Mouse (Mus musculus) lung, embryonic 15.5 days (tissue): ENCODE results near the gene Fto. TPM values are rescaled to one million over a fixed set of nuclear protein-coding genes. Genes with fewer than 3 reads are reported as not detected.

ENCODE experiments used
- ATAC-seq: fragments of 200-750 bp; cut with Nextera tagmentation; 2 replicates; pipeline ENCODE4 v1.8.0; 2017; ENCODE audit warnings: moderate number of reproducible peaks, borderline replicate concordance; ENCODE audit not compliant: low FRiP score, low TSS enrichment; ENCODE audit errors: extremely low read depth
- H3K27ac ChIP-seq: fragments of 300-500 bp; sonication (generic); 2 replicates; pipeline ENCODE4 v1.5.1; 2015; ENCODE audit warnings: moderate library complexity, mild to moderate bottlenecking, inconsistent platforms
- H3K27me3 ChIP-seq: fragments of 300-500 bp; sonication (generic); 2 replicates; pipeline ENCODE4 v1.6.1; 2015; ENCODE audit warnings: inconsistent platforms
- H3K36me3 ChIP-seq: fragments of 300-500 bp; sonication (generic); 2 replicates; pipeline ENCODE4 v1.6.1; 2015; ENCODE audit warnings: inconsistent platforms
- H3K4me1 ChIP-seq: fragments of 300-500 bp; sonication (generic); 2 replicates; pipeline ENCODE4 v1.6.1; 2015; ENCODE audit warnings: inconsistent platforms
- H3K4me2 ChIP-seq: fragments of 300-500 bp; sonication (generic); 2 replicates; pipeline ENCODE4 v1.6.1; 2015; ENCODE audit warnings: inconsistent platforms, mild to moderate bottlenecking, moderate library complexity
- H3K4me3 ChIP-seq: fragments of 300-500 bp; sonication (generic); 2 replicates; pipeline ENCODE4 v1.5.1; 2015; ENCODE audit warnings: mild to moderate bottlenecking, inconsistent platforms
- H3K9ac ChIP-seq: fragments of 300-500 bp; sonication (generic); 2 replicates; pipeline ENCODE4 v1.6.1; 2015; ENCODE audit warnings: inconsistent platforms
- H3K9me3 ChIP-seq: fragments of 300-500 bp; sonication (generic); 2 replicates; pipeline ENCODE4 v1.6.1; 2016; ENCODE audit warnings: inconsistent platforms
- WGBS: fragments of 180-500 bp; shearing (Covaris S2); methylation state at CpG from one replicate; pipeline ENCODE4 v1.1.7; 2015; 5-methylcytosine and 5-hydroxymethylcytosine counted together
- polyA plus RNA-seq: library from polyadenylated mRNA; unstranded; fragments of >200 nt; fragmentation: Nextera tagmentation; extraction: Ambion mirVana; gene quantifications from 2 replicates; pipeline ENCODE4 v1.2.1, GENCODE M21; 2015

Fto gene
- polyA plus RNA-seq, 1 experiment from 2014 or later: 91.2 TPM

DNA sequence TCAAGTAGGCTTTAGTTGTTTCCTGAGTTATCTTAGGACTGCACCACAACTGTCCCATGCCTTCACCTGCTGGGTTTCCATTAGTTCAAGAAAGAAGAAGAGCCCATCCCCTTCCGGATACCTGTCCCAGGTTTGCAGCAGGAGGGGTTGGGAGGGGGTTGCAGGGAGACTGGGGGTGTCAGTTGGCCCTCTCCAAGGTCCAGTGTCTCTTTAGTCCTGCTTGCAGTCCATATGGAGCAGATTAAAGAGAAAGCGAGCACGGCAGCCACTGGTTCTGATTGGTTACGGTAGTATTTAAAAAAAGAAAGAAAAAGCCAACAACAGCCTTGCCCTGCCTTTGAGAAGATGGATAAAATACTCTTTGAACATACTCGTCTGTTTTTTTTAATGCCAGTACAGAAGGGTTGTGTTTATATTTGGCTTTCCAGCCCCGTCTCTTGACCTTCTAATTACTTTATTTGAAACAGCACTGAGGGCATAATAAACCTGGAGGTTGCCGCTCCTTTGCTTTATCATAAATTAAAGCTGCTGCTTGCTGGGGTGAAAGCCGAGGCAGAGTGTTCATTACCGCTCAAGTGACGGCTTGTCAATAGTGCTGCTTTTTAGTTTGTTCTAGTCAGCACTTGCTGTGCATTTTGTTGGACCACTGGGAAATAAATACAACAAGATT, 279.2 kb downstream of the Fto start:
- no peak for ATAC-seq
- peaks cover 23% of the 10 kb centered on the region for H3K4me1 ChIP-seq
- H3K4me2 ChIP-seq: peak overlapping the region; percentile 2; the same call in 1 of the 2 replicates
- no peaks in the 10 kb centered on the region for H3K36me3 ChIP-seq
- no peaks in the 10 kb centered on the region for H3K9me3 ChIP-seq
- no peak overlapping the region for H3K9ac ChIP-seq
- H3K27me3 ChIP-seq: no peaks in the 10 kb centered on the region
- 38% methylated on average over 10 of the region's 10 CpGs for WGBS
- H3K27ac ChIP-seq: no peak overlapping the region
- H3K4me3 ChIP-seq: no peak overlapping the region

DNA sequence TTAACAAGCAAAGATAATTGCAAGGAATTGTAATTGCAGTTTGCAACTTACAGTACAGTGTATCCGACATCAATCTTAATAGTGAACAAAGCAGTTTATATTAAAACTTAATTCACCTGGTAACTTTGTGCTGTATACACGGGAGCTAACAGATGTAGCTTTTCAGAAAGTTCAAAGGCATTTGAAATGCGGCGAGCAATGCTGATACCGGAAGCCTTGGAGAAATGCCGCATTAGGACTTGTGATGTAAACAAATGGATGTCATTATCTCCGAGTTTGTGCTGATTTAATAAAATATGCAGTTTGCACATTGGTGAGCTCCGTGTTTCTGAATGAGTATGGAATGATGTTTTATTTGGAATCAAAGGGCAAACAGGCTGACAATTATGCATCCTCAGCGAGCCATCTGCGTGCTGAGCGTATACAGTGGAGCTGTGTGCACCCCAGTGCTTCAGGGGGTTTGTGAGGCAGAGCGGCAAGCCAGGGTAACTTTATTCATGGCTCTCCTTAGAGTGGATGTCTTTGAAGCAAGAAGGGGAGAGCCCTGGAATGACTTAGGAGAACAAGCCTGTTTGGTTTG, 280.0 kb downstream of the Fto start:
- H3K9me3 ChIP-seq: no peaks in the 10 kb centered on the region
- H3K36me3 ChIP-seq: no peaks in the 10 kb centered on the region
- no peak for ATAC-seq
- no peak overlapping the region for H3K4me3 ChIP-seq
- no peak overlapping the region for H3K9ac ChIP-seq
- H3K27me3 ChIP-seq: no peaks in the 10 kb centered on the region
- H3K27ac ChIP-seq: no peak overlapping the region
- 20% methylated on average over 12 of the region's 12 CpGs for WGBS
- peaks cover 23% of the 10 kb centered on the region for H3K4me1 ChIP-seq
- H3K4me2 ChIP-seq: 0 out of 2 replicates have a peak overlapping the region, but pooled peaks have one; percentile 2

DNA sequence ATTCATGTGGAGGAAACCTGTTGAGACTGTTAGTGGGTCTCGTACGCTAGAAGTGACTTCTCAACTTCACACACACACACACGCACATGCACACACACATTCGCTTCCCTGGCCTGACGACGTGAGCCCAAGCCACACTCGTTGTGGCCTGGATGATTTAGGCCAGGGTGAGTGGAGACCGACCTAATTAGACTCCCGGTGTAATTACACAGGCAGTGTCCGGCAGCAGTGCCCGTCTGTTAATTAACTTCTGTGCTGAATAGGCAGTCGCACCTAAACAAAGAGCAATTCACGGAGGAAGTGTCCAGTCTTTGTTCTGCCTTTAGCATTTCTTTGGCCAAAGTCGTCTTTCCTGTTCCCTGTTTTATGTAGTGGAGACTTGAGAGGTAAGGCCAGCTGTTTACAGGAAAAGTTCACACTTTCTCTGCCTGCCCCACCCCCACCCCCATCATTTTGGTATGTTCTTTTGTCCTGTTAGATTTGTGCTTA, 286.1 kb downstream of the Fto start:
- Histone ChIP-seq H3K4me2 (no peak overlapping the region), H3K9me3 (no peaks in the 10 kb centered on the region), H3K9ac (no peak overlapping the region), H3K4me1 (peaks cover 6% of the 10 kb centered on the region; the same call in 1 of the 2 replicates), H3K36me3 (no peaks in the 10 kb centered on the region), H3K4me3 (no peak overlapping the region), H3K27me3 (no peaks in the 10 kb centered on the region), H3K27ac (no peak overlapping the region)
- WGBS: 56% methylated on average over 14 of the region's 14 CpGs
- ATAC-seq: no peak

DNA sequence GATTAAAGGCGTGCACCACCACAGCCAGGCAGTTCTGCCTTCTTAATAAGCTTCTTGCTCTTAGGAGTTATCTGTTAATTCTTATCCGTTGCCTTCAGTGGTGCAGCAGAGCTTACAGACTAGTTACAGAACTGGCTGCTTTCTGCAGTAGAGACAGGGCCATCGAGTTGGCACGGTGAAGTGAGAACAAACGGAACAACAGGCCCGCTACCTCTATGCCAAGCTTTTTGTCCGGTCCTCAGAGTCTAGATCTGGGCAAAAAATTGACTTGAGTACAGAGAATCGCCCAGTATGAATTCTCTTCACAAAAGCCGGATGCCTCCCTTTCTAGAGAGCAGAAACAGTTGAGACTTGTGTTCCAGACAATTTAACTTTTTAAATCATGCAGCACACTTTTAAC, 290.4 kb downstream of the Fto start:
- ATAC-seq: no peak
- Histone ChIP-seq H3K36me3 (no peaks in the 10 kb centered on the region), H3K4me1 (peaks cover 10% of the 10 kb centered on the region; the same call in 1 of the 2 replicates)

DNA sequence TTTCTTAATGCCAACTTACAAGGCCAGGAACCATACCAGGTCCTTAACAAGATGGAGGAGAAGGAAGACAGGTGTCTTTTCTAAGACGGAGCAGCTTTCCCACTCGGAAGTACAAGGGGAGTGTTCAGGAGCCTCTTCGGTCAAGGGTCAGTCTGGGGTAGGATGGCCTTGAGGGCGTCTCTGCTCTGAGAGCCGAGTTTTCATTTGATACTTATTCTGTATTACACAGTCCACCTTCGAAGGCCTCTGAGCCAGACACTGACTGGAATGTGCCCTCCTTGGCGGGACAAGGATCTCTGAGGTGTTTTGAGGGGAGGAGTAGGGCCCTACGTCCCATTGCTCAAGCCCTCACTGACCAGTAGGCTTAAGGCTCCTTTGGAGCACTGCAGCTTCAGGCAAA, 292.6 kb downstream of the Fto start:
- Histone ChIP-seq H3K27ac (no peak overlapping the region), H3K27me3 (no peaks in the 10 kb centered on the region), H3K9ac (no peak overlapping the region), H3K4me3 (no peak overlapping the region), H3K4me1 (peaks cover 4% of the 10 kb centered on the region; the same call in 1 of the 2 replicates), H3K4me2 (no peak overlapping the region), H3K9me3 (no peaks in the 10 kb centered on the region), H3K36me3 (no peaks in the 10 kb centered on the region)
- ATAC-seq: no peak
- 76% methylated on average over 8 of the region's 8 CpGs for WGBS

More for the DNA sequence above, 290.4 kb downstream of the Fto start:
- WGBS: 89% methylated on average over 9 of the region's 9 CpGs
- no peak overlapping the region for H3K27ac ChIP-seq
- no peak overlapping the region for H3K4me2 ChIP-seq
- H3K9me3 ChIP-seq: no peaks in the 10 kb centered on the region
- no peak overlapping the region for H3K4me3 ChIP-seq
- no peaks in the 10 kb centered on the region for H3K27me3 ChIP-seq
- H3K9ac ChIP-seq: no peak overlapping the region

DNA sequence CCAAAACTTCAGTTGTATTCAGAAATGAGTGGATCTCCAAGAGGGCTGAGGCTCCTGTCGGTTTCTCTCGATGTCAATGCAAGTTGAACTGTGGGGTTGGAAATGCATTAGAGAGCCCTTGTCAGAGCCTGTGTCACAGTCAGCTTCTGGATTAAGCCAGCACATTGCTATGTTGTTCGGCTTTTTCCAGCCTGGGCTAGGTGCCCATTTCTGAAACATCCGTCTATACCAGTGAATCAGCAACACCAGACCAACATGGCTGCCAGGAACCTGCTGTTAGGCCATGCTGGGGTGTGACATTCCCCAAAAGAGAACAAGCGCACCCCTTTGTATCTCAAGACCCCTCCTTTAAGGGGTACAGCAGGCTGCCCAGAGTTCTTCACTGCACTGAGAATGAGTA, 293.8 kb downstream of the Fto start:
- no peak overlapping the region for H3K4me2 ChIP-seq
- WGBS: 62% methylated on average over 5 of the region's 5 CpGs
- no peak for ATAC-seq

DNA sequence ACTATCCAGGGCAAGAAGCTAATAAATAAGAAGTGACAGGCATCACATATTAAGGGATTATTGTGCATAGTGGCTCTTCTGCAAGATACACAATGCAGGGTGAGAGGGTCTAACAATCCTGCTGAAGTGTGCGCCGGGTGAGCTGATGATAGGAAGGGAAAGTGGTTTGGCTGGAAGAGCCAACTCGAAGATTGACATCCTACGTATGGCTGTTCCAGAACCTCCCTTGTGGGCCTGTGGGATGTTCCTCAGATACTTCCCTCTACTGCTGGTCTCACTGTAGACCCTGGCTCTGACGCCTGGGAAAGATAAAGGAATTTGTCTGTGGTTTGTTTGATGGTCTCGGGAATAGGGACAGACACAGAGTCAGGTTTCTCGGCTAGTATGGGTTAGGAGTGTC, 297.9 kb downstream of the Fto start:
- Histone ChIP-seq H3K4me2 (no peak overlapping the region), H3K27ac (no peak overlapping the region), H3K4me3 (no peak overlapping the region), H3K9me3 (no peaks in the 10 kb centered on the region), H3K36me3 (no peaks in the 10 kb centered on the region), H3K4me1 (peaks cover 20% of the 10 kb centered on the region), H3K9ac (no peak overlapping the region), H3K27me3 (no peaks in the 10 kb centered on the region)
- WGBS: 55% methylated on average over 7 of the region's 7 CpGs
- ATAC-seq: no peak

More for the DNA sequence above, 293.8 kb downstream of the Fto start:
- H3K4me3 ChIP-seq: no peak overlapping the region
- H3K36me3 ChIP-seq: no peaks in the 10 kb centered on the region
- no peak overlapping the region for H3K27ac ChIP-seq
- H3K9me3 ChIP-seq: no peaks in the 10 kb centered on the region
- no peaks in the 10 kb centered on the region for H3K27me3 ChIP-seq
- H3K9ac ChIP-seq: no peak overlapping the region
- H3K4me1 ChIP-seq: peaks cover 4% of the 10 kb centered on the region; the same call in 1 of the 2 replicates

DNA sequence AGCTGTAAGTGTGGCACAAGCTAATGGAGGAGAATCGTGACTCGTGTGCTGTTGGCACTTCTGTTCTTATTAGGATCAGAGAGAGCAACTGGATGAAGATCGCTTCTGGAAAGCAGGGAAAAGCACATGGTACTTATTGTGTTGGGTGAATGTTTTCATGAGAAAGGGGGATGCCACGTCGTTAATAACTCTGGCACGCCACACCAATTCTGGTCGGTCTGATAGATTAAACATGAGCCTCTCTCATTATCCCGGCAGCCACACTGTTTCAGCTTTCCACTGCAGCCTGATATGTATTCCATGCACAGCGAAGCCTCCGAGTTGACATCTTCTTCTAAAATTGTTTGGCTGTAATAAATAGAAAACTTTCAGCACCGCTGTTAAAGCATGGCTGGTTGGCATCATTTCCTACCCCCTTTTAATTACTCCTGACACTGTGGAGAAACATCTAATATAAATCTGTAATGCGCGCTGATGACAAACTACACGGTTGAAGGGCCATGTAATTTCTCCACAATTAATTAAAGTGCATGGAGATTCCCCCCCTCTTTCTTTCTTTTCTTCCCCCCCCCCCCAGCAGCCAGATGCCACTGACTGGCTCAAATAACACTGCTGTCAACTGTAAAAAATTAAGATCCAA, 298.5 kb downstream of the Fto start:
- H3K4me1 ChIP-seq: peaks cover 20% of the 10 kb centered on the region
- no peak overlapping the region for H3K4me2 ChIP-seq
- H3K36me3 ChIP-seq: no peaks in the 10 kb centered on the region
- no peaks in the 10 kb centered on the region for H3K27me3 ChIP-seq
- no peaks in the 10 kb centered on the region for H3K9me3 ChIP-seq
- H3K4me3 ChIP-seq: no peak overlapping the region
- no peak overlapping the region for H3K9ac ChIP-seq
- WGBS: 74% methylated on average over 14 of the region's 14 CpGs
- no peak for ATAC-seq
- H3K27ac ChIP-seq: no peak overlapping the region

DNA sequence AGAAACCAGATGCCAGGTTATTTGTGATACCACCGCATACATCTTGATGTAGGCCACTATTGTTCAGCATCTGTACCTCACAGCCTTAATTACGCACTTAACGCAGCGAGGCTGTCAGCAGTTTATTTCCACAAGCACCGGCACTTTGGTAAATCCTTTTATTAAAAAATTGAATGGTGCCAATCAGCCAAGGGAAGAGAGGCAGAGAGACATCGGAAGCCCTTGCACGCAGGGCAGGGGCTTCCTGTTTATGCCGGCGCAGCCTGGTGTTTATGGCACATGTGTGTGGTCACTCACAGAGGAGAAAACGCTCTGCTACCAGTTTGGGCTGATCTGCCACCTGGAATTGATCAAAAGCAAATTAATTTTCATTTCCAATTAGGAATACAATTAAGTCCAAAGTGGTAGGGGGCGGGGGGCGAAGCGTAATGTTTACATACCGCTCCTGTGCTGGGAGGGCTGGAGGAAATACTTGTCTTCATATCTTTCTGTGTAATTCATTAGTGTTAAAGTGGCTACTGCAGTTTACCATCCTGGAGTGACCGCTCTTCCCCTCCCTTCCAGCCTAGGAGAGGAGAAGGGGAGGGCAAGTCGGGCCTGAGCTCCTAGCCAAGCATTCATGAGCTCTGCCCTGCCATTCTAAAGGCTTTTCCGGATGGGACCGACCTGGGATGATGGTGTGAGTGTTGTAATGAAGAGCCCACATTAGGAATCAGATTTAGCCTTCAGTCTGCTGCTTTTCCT, 299.2 kb downstream of the Fto start:
- H3K27me3 ChIP-seq: no peaks in the 10 kb centered on the region
- H3K9me3 ChIP-seq: no peaks in the 10 kb centered on the region
- no peak overlapping the region for H3K9ac ChIP-seq
- 46% methylated on average over 18 of the region's 18 CpGs for WGBS
- no peak overlapping the region for H3K4me2 ChIP-seq
- H3K4me1 ChIP-seq: peaks cover 20% of the 10 kb centered on the region
- no peak overlapping the region for H3K27ac ChIP-seq
- H3K4me3 ChIP-seq: no peak overlapping the region
- H3K36me3 ChIP-seq: no peaks in the 10 kb centered on the region
- no peak for ATAC-seq

DNA sequence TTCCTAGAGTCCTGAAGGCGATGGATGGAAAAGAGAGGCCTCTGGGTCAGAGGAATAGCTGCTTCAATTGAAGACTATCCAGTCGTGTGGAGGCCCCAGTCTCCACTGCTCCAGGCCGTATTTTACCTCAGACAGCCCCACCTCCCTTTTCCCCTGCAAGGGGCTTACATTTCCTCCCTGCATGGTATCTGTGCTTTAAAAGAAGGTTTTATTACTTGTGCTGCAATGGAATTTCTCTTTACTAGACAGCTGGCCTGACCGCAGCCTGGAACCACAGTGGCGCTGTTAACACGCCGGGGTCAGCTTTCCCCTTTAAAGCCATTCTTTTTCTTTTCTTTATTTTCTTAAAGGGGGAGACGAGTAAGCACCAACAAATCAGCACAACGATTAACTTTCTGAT, 300.3 kb downstream of the Fto start:
- H3K27ac ChIP-seq: no peak overlapping the region
- H3K4me1 ChIP-seq: peaks cover 16% of the 10 kb centered on the region
- H3K9me3 ChIP-seq: no peaks in the 10 kb centered on the region
- no peaks in the 10 kb centered on the region for H3K27me3 ChIP-seq
- no peak overlapping the region for H3K4me3 ChIP-seq
- H3K9ac ChIP-seq: no peak overlapping the region
- ATAC-seq: no peak
- WGBS: 47% methylated on average over 9 of the region's 9 CpGs
- no peaks in the 10 kb centered on the region for H3K36me3 ChIP-seq
- no peak overlapping the region for H3K4me2 ChIP-seq

DNA sequence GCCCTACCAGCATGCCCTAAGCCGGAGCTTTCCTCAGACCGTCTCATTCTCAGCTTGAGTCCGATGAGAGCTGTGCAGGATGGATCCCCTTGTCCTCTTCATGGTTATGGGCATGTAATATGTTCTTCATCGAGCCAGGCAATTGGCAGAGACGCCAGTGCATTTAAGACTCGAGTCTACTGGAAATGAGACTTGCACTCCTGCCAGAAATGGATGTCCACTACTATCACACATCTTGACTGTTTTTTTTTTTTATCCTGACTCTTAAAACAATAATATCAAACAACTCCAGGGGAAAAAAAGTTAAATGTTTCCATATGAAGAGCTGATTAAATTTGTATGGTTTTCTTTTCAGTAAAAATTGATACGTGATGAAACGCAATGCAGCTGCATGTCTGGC, 301.9 kb downstream of the Fto start:
- Histone ChIP-seq H3K27me3 (no peaks in the 10 kb centered on the region), H3K9me3 (no peaks in the 10 kb centered on the region), H3K27ac (no peak overlapping the region), H3K4me3 (no peak overlapping the region), H3K36me3 (no peaks in the 10 kb centered on the region), H3K4me1 (peaks cover 16% of the 10 kb centered on the region), H3K4me2 (no peak overlapping the region), H3K9ac (no peak overlapping the region)
- no peak for ATAC-seq
- WGBS: 77% methylated on average over 8 of the region's 8 CpGs
